Mouse (Mus musculus) lung, postnatal 0 days (tissue): ENCODE results near the gene Zar1l.

Experiments used
- CTCF ChIP-seq: IDR thresholded peaks from 2 replicates; pipeline ENCODE4 v1.5.1; 2016; ENCODE audit warnings: antibody characterized with exemption, mild to moderate bottlenecking
- EP300 ChIP-seq: IDR thresholded peaks from 2 replicates; pipeline ENCODE4 v1.6.1; 2016; ENCODE audit warnings: antibody characterized with exemption, mild to moderate bottlenecking, control low read depth

- no peak for TF ChIP-seq CTCF
- peak; percentile 95 for TF ChIP-seq EP300
Observed at GRCm38 (mm10) chr5:150466132-150466531, 51.8 kb downstream of the Zar1l start.
